Mouse (Mus musculus) CD4-positive, CD25-positive, alpha-beta regulatory T cell, adult 2 months (primary cell): ENCODE data around the gene Hps6.
A peak's percentile ranks its signal among the peaks of the same experiment; 100 is the strongest.
"Not testable (repeated sequence)": the region's sequence is repeated elsewhere in the genome, so short reads cannot be mapped to it uniquely, and the experiment has no call there.

Experiments
- DNase-seq: peaks from one replicate; pipeline ENCODE4 v3.0.0-alpha.2; 2012; ENCODE audit warnings: low read depth, low spot score

Hps6 gene

DNA sequence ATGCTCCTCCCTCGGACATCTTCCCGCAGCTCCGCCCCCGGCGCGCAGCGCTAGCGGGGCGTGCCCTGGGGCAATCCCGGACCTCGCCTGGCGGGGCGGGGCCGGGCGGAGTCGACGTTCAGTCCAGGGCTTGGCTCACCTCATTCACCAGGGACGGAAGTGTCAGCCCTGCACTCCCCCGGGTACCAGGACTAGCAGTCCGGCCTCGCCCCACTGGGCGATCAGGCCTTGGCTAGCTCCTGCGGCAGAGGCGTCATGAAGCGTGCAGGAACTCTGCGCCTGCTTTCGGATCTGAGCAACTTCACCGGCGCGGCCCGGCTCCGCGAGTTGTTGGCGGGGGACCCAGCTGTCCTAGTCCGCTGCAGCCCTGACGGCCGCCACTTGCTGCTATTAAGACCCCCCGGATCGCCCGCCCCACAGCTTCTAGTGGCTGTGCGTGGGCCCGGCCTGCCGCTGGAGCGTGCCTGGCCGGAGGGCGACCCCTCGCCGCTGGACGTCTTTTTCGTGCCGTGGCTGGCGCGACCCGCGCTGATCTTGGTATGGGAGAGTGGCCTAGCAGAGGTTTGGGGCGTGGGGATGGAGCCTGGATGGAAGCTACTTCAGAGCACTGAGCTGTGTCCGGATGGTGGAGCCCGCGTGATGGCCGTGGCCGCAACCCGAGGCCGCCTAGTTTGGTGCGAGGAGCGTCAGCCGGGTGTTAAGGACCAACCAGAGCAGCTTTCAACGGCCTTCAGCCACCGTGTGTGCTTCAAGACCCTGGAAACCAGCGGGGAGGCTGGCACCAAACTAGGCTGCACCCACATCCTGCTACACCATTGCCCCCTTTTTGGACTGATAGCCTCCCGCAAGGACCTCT is at the start of gene Hps6:
Gene Hps6, plus strand, starts transcription at position 138 of the 856 bp plus-strand sequence.
- DNase-seq: peak; percentile 90

DNA sequence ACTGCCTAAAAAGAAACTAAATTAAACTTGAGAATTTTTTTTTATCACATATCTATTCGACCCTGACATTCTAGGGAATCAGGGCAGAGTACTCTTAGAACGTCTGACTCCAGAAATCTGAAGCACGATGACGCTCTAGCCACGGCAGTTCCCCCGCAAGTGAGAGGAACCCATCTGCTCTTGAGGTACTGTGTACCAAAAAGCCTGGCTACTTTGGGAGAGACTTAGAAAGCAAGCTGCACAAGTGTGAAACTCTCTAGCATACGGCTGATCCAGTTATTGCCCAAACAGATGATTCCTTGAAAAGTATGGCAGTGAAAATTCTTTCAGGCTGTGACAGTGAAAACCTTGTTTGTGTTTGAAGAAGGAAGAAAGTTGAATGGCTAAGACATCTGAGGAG is 46.6 kb upstream of the Hps6 start:
- DNase-seq: no peak

DNA sequence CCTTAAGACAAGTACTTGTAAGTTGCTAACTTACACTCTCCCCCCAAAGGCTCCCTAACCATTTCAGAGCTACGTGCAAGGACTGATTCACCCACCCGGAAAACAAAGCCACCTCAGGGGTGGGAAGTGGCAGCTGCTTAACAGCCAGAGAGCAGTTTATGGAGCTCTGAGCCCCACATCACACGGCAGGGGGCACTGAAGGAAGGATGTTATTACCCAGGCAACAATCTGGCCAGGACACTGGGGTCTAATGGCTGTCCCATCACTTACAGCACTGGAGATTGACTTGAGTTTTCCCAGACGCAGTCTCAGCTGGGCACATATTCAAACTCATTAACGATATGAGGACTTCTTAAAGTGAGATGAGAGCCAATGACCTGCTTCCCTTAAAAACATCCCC is 42.5 kb upstream of the Hps6 start:
- DNase-seq: no peak

DNA sequence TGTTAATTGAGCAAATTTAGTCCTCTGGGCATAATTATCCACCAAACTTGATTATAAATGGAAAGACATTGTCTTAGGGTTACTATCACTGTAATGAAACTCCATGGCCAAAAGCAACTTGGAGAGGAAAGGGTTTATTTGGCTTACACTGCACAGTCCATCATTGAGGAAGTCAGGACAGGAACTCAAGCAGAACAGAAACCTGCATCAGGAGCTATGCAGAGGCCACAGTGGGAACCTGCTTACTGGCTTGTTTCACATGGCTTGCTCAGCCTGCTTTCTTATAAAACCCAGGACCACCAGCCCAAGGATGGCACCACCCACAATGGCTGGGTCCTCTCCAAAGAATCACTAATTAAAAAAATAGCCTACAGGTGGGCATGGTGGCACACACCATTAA is 18.9 kb upstream of the Hps6 start:
- no peak for DNase-seq

DNA sequence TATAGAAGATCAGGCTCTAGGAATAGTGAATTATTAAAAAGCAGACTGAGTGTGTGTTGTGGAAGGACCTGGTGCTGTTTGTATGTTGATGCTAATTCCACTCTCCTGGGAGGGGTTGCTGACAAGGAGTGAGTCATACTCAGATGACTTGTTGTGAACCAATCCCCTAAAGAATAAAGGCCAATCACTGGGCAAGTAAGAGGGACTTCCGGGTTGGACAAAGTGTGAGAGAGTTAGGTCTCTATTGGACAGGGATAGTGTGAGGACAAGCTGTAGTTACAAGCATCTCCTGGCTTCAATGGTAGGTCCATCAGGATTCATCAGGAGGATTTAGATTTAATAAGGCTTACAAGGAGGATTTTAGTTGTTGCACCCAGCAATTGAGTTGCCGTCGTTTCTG is 15.1 kb upstream of the Hps6 start:
- no peak for DNase-seq

DNA sequence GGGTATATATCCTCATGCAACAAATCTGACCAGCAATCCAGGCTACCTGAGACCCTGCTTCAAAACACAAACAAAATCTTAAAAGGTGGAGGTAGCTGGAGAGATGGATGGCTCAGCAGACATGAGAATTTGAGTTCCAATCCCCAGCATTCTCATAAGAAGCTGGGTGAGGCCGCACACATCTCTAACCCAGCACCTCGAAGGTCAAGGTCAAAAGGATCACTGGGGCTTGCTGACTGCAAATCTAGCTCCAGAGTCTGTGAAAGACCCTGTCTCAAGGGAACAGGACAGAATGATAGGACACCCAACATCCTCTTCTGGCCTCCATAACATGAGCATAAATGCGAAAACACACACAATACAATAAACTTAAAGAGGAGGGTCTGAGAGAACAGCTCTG is 12.1 kb upstream of the Hps6 start:
- no peak for DNase-seq

DNA sequence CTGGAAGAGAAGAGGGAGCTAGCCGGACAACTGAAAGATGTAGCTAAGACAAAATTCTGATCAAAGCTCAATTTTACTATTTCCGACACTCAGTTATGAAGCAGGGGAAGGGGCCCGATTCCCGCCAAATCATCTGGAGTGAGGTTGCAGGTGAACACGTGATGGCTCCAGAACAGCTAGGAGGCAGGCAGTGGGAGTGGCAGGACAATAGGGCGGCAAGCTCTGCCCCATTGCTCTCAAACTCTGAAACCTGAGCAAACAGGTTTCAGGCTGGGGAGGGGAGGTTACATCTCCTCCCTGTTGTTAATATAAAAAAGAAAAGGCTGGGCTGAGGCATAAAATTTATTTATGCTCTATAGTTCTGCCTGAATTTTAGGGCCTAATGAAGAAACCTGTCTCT is 9.9 kb upstream of the Hps6 start:
- DNase-seq: not testable (repeated sequence)

DNA sequence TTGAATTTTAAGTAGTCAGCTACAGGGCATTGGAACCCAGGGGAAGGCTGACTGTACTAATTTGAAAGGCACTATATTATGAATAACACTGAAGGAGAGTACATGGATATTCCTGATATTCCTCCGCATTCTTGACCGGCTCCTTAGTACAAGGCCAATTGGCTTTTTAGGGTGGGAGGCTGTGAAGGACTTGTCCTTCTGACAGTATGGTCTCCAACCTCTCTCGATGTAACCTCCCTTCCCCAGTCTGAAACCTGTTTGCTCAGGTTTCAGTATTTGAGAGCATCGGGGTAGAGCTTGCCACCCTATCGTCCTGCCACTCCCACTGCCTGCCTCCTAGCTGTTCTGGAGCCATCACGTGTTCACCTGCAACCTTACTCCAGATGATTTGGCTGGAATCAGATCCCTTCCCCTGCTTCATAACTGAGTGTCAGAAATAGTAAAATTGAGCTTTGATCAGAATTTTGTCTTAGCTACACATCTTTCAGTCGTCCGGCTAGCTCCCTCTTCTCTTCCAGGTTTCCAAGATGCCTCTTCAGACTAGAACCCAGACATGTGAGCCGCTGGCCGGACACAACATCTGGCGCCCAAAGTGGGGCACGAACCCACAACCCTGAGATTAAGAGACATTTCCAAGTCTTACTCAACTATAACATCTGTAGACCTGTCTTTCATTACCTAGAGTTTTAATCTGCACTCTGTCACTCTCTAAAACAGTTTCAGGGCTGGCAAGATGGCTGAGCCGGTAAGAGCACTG is 9.1 kb upstream of the Hps6 start:
- no peak for DNase-seq

DNA sequence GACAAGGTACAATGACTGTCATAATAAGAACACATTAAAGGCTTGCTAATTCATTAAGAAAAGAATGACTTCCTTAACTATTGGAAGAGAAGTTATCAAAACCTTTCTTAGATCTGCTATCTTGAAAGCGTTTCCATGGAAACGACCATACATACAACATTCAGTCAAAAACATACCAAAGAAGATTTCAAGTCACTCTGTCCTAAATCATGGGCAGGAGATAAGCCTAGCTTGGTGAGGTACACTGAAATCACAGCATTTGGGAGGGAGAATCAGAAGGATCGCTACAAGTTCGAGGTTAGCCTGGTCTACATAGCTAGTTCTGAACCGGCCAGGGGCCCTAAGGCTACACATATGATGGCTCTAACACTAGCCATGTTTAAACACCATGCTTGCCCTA is 5.9 kb upstream of the Hps6 start:
- peak; percentile 59 for DNase-seq

DNA sequence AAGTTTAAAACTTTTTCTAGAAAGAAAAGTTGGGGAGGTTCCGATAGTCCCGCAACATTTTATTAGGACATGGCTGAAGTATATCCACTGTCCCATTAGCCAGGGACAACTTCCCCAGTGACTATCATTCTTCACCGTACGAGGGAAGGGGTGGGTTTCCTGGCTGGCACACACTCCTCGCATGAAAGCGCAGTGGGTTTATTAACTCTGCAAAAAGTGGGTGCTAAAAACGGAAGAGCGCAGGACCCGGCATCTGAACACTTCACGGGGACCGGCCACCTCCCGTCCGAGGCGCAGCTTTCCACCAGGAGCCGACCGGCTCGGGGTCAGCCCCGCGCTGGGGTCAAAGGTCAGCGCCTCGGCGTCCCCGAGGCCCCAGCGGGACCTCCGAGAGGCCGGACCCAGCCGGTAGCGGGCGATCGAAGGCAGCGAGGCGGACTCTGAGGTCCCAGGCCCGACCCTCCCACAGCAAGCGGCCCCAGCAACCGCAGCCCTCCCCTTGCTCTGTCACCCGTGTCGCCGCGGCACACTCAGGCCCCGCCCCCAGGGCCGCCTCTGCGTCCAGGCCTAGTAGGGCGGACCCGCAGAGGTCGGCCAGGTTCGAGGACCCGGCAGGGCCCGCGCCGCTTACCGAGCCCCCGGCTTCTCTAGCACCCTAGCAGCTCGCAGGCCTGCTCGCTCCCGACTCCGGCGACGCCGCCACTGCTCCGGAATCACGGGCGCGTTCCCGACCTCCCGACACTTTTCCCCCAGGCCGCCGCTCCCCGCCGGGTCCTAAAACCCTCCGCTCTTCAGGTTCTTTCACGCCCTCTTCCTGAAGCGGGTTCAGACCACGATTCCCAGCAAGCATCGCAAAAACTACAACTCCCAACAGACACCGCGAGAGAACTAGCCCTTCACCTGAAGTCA is 5.3 kb upstream of the Hps6 start, which contains the start of gene Armh3:
Gene Armh3, minus strand, starts transcription at position 704 of the 909 bp plus-strand sequence.
- DNase-seq: peak; percentile 93

DNA sequence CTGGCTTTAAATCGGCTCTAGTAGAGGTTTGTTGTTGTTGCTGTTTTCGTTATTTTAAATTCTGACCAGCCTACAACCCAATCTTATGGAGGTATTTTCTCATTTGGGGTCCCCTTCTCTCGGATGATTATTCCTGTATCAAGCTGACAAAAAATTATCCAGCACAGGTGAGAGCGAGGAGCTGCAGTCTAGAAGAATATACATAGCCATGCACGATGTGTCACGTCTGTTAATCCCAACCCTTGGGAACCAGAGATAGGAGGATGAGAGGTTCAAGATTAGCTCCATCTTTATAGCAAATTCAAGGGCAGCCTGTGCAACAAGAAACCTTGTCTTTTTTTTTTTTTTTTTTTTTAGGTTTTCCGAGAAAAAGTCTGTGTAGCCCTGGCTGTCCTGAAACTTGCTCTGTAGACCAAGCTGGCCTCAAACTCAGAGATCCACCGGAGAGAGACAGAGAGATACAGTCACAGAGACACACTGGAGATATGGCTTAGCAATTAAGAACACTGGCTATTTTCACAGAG is 4.6 kb upstream of the Hps6 start:
- DNase-seq: no peak

DNA sequence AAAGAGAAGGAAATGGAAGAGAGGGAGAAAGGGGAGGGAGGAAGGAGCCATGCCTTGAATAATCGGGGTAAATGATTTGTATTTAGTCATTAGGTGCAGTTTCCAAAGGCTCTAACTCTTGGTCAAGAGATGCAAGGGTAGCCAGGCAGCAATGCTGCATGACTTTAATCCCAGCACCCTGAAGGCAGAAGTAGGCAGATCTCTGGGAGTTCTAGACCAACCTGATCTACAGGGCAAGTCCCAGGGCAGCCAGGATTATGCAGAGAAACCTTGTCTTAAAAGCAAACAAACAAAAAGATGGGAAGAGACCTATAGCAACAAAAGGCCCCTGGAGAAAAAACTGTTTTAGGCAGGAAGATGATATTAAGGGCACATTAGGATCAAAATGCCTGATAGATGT is 3.9 kb upstream of the Hps6 start:
- no peak for DNase-seq

DNA sequence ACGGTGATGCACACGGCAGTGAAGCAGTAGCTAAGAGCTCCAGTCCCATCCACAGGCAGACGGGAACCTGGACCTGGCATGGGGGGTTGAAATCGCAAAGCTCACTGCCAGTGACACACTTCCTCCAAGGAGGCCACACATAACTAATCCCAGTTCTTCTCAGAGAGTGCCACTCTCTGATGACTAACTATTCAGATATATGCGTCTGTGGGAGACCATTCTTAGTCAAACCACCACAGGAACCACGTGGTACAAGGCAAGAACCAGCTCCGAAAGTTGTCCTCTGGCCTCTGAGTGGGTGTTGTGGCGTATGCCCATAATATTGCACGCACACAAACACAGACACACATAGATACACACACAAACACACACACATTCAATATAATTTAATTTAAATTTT is 1.0 kb upstream of the Hps6 start:
- DNase-seq: peak; percentile 60

DNA sequence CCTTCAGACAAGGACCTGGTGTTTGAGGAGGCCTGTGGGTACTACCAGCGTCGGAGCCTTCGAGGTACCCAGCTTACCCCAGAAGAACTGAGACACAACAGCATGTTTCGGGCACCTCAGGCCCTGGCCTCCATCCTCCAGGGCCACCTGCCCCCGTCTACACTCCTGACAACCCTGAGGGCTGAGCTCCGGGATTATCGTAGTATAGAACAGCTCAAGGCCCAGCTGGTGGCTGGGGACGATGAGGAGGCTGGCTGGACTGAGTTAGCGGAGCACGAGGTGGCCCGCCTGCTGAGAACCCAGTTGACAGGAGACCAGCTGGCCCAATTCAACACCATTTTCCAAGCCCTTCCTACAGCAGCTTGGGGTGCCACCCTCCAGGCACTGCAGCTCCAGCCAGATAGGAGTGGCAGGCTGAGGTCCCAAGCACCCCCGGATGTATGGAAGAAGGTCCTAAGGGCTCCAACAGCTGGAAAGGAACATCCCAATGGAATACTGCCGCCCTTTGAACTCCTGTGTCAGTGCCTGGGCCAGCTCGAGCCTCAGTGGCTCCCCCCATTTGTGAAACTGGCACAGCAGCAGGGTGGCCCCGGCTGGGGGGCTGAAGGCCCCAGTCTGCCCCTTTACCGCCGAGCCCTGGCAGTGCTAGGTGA is 1.6 kb downstream of the Hps6 start:
- no peak for DNase-seq

DNA sequence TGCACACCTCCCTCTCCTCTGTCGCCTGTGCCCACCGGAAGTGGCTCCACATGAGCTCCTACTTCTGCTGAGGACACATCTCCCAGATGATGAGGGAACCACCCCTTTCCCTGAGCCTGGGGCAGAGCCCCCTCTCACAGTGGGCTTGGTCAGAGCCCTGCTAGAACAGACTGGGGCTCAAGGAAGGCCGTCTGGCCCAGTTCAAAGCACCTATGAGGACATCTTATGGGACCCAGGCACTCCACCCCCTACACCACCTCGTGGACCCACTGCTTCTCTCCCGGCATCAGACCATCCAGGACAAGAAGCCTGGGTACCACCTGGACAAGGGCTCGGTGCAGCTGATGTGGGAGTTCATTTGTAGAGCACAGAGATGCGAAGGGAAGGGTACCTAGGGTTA is 2.4 kb downstream of the Hps6 start:
- DNase-seq: no peak

DNA sequence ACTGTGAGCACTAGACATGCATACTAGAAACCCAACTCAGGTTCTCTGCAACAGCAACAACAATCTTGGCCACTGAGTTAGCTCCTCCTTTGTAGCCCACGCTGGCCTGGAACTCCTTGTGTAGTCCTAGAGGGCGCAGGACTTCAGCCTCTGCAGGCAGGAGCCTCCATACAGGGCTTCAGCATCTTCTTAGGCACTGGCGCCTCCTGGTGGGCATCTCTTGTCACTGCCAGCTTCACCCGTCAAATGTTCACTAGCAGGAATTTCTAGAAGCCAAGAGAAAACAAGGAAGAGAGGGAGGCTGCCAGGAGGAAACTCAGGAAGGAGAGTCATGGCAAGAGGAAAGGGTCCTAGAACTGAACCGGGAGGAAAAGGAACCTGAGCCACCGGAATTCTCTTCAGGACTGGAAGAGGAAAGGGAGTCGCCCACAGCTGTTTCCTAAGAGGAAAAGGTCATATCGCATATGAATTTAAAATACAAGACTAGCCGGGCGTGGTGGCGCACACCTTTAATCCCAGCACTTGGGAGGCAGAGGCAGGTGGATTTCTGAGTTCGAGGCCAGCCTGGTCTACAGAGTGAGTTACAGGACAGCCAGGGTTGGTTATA is 11.4 kb downstream of the Hps6 start:
- peak; percentile 90 for DNase-seq

DNA sequence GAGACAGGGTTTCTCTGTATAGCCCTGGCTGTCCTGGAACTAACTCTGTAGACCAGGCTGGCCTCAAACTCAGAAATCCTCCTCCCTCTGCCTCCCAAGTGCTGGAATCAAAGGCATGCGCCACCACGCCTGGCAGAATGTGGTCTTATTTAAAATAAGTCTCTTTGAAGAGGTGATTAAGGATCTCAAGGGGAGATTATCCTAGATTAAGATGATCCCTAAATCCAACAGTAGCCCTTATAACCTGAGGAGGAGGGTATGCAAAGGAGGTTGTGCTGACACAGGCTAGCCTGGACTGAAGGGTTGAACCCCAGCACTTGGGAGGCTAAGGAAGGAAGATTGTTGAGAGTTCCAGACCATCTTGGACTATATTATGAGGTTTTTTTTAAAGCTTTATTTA is 12.7 kb downstream of the Hps6 start:
- DNase-seq: no peak

DNA sequence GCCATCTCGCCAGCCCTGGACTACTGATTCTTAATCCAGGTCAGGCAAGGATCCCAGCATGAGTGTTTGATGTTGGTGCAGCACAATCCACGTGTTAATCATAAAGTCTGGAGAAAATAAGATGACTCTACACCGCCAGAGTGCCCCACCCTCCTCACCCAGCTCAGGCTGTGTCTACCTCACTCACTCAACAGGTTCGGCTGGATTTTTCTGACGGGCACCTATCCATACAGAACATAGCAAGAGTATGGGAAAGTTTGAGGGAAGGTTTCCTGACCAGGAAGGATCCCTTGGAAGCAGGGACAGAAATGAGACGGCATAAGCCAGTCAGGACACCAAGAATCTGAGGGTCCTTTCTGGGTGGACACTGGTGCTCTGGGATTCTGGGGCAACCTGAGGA is 21.7 kb downstream of the Hps6 start:
- no peak for DNase-seq

DNA sequence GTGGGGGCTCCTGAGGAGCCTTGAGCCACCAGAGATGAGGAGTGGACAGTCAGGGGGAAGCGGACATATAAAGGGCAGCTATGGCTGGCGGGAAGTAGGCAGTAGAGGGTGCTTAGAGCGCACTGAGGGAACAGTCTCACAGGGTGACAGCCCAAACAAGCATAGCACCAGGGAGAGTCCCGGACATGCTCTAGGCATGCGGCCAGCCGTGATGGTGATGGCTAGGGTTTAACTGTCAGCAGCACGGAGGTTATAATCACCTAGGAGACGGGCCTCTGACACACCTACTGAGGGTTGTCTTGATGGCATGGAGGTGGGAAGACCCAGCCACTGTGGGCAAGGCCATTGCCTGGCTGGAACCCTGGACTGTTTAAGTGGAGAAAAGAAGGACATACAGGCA is 23.3 kb downstream of the Hps6 start:
- no peak for DNase-seq

DNA sequence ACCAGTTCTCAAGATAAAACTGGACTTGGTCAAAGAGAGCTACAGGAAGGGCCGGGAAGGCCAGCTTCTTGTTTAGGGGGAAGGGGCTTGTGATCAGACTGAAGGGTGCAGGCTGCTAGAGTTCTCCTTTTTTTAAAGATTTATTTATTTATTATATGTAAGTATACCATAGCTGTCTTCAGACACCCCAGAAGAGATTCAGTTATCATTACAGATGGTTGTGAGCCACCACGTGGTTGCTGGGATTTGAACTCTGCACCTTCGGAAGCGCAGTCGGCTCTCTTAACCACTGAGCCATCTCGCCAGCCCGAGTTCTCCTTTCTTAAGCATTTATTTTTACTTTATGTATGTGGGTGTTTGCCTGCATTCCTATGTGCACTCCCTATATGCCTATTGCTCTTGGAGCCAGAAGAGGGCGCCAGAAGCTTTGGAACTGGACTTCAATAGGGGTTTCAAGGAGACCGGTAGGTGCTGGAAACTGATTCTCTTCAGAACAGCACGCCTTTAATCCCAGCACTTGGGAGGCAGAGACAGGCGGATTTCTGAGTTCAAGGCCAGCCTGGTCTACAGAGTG is 25.5 kb downstream of the Hps6 start:
- peak; percentile 70 for DNase-seq
